Mouse (Mus musculus) kidney, postnatal 4 days (tissue): ENCODE data around the gene Mpnd.
"Not testable (repeated sequence)": the region's sequence is repeated elsewhere in the genome, so short reads cannot be mapped to it uniquely, and the experiment has no call there.

Experiments
- DNase-seq, 2 experiments: peaks; one replicate each; pipeline ENCODE4 v3.0.0; 2021; ENCODE audit warnings: mixed read lengths in 2 of 2

Mpnd gene

DNA sequence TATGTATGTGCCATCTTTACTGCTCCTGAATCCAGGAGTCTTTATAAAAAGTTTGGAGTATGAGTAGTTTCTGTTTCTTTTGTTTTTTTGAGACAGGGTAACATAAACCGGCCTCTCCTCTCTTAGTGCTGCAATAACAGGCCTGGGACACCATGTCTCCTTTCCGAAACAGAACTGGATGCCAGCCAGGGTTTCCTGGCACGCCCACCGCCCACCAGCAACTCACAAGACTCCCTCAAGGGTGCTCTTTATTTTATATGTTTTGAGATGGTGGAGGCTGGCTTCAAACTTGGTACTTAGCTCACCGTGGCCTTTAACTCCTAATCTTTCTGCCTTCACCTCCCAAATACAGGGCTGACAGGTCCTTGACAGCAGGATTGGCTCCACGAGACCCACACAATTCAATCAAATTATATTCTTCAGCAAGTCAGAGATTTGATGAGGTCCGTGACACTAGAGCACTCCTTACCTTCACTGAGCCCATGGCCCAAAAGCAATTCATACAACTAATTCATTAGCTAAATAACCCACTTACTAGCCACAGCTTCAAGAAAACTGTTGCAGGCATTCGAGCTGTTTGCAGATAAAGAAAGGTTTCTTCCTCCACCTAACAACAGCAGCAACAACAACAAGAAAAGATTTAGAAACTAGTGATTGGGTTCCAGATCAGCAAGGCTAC is 33.2 kb downstream of the Mpnd start:
- DNase-seq = no peak

DNA sequence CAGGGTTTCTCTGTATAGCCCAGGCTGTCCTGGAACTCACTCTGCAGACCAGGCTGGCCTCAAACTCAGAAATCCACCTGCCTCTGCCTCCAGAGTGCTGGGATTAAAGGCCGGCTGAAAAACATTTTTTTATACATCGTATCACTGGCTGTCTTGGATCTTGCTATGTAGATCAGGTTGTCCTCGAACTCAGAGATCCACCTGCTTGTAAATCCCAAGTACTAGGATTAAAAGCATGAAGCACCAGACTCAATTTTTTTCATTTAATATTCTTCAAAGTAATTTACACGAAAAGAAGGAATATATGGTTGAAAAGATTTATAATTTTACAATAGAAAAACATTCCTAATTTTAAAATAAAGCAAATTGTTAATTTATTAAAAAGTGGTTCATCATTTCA is 33.8 kb downstream of the Mpnd start:
- DNase-seq = no peak

DNA sequence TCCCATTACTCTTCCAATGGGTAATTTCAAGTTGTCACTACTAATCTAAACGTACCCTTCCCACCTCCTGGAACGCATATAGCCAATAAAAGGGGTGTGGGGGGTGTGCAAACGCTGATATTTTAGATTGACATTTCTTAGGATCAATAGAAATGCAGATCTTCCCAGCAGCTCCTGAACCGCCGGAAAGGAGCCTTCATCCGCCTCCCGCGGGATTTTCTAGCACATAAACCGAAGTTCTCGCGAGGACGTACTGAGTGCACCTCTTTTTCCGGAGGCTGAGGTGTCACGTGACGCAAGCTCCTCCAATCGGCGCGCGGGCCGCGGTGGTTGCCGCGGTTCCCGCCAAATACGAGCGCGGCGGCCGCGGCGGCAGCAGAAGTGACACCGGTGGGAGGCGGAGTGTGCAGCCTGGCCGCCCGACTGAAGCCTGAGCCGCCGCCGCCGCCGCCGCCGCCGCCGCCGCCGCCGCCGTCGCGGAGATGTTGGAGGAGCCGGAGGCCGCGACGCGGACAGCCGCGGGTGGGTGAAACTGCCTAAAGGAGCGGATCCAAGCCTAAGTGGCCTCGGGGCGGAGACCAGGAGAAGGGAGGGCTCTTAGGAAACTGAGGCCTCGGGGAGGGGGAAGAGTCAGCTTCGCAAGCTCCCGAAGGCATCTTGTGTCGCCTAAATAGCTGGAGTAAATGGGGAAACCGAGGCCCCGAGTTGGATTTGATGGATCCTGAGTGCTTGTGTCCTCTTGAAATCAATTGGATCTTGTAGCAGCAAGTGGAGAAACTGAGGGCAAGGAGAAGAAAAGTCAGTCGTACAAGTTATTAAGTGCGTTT is 34.7 kb downstream of the Mpnd start, which contains the start of gene Chaf1a:
Chaf1a (plus strand) TSS at position 410 of the 827 bp plus-strand sequence.
- DNase-seq = peak; percentile 98 to 99

DNA sequence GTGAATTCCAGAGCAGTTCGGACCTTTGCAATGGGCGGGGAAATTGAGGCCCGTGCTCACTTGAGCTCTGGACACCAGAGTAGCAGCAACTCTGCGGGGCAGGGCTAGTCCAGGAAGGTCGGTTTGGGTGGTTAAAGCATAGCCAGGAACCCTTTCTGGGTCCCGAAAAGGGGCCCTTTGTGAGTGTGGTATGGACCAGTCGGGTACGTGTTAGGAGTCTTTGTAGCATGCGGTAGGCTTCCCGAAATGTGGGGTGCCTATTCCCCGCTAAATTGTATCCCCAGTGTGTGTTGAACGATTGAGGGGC is 35.3 kb downstream of the Mpnd start:
- DNase-seq = peak in 1 of 2 experiments; percentile 53

DNA sequence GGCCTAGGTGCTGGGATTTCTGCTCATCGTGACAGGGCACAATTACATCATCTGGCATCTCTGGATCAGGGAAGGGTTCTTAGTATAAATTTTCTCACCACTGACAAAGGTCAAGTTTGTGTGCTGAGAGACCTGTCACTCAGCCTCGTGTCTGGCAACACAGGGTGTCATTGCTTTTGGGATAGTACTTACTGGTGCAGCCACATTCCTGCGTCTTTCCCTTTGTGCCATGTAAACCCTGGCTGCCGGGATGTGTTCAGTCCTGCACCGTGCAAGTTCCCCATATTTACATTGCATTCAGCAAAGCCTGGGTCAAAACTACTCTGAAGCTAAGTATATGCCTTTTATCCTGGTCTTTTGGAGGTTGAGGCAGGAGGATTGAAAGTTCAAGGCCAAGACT is 45.9 kb downstream of the Mpnd start:
- DNase-seq = no peak

DNA sequence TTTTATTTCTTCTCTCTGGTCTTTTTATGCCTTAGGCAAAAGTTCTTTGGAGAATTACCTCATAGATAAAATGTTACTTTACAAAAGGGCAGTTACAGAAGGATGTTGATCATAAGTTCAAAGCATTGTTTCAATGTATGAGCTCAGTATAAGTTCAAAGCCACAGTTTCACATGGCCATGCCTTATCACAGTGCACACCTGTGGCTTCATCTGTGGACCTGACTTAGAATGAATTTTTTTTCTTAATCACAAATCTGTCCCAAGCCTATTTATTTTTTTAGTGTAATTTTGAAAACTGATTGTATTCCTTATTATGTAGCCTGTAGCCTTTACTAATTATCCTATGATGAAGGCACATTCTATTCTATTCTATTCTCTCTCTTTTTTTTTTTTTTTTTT is 49.4 kb downstream of the Mpnd start:
- DNase-seq = no peak

DNA sequence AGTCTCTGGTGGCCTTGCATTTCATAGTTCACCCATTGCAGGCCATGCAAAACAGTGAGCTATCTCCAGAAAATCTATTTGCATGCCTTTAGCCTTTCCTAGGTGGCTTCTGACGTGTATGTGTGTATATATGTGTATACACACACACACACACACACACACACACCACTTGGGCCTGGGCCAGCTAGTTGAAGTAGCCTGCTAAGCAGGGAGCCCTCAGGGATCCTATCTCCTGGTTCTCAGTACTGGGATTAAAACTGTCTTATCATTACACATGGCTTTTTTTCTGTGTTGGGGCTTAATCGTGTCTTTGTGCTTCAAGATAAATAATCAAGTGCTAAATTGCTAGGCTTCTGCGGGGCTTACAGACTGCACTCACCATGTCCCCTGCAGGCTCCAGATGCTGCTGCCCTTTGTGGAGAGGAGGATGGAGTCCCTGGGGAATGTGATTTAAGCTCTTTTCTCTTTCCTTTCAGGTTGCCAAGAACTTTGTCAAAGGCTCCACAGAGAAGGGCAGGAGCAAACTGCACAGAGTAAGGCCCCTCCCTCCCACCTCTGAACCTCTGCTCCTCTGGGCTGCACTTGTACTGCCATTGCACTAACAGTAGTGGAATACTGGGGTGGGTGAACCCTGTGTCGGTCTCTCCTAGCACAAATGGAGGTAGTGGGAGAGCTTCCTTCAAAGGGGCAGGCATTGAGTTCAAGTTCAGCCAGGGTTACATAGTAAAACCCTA is 50.6 kb downstream of the Mpnd start:
- no peak for DNase-seq

DNA sequence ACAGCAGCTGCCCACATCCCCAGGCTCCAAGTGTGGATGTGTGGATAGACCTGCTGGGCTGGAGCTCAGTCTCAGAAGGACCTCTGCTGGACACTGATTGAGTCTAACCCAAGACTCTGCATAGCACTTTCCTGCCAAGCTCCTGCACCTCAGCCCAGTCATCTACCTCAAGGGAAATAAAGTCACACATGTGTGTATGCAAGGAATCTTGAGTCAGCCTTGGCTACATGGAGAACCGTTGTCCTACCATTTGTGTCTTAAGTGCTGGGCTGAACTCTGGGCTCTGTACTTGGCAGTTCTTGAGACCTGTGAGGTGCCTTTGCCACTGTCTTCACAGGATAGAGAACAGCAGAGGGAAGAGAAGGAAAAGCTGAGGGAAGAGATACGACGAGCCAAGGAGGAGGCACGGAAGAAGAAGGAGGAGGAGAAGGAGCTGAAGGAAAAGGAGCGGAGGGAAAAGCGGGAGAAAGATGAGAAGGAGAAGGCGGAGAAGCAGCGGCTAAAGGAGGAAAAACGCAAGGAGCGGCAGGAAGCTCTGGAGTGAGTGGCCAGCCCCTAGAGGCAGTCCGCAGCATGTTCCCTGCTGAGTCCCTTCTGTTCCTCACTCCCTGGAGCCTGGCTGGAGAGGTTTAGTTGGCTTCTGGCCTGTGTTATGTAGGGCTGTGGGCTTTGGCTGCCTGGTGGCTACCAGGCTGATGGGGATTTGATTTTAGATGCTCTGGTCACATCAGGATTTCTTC is 52.0 kb downstream of the Mpnd start:
- no peak for DNase-seq

DNA sequence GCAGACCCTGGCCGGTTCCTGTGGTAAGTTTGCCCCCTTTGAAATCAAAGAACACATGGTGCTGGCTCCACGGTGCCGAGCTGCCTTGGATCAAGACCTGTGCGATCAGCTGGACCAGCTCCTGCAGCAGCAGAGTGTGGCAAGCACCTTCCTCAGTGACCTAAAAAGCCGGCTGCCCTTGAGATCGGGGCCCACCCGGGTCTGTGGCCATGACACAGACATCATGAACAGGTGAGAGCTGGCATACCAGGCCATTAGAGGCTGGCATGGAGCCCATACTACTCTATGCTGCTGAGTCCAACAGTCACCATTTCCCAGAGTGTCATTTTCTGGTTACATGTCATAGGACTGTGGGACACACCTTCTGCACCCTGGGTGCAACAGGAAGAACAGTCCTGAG is 56.6 kb downstream of the Mpnd start:
- no peak for DNase-seq

DNA sequence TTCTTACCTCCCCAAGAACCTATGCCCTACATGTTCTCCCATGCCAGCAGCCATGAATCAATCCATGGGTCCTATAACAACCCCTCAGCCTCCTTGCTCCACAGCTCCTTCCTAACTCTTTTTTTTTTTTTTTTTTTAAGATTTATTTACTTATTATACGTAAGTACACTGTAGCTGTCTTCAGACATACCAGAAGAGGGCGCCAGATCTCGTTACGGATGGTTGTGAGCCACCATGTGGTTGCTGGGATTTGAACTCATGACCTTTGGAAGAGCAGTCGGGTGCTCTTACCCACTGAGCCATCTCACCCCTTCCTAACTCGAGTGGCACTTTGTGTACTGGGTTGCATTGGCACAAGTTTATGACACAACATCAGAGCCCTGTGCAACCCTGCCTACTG is 60.2 kb downstream of the Mpnd start:
- not testable (repeated sequence) for DNase-seq
